Mouse (Mus musculus) A20 (cell line): ENCODE results near the gene Hipk2.
"Not testable (repeated sequence)": the region's sequence is repeated elsewhere in the genome, so short reads cannot be mapped to it uniquely, and the experiment has no call there.

Experiments used
- DNase-seq: peaks from one replicate; pipeline ENCODE4 v3.0.0-alpha.2; 2011; ENCODE audit warnings: low read depth, low spot score

The Hipk2 gene

GRCm38 (mm10) chr6:38703526-38703925 lies 172.4 kb downstream of the Hipk2 start:
- DNase-seq, result no peak

- DNase-seq, result no peak
These were observed 173.1 kb downstream of the Hipk2 start for GRCm38 (mm10) chr6:38702810-38703399.

- DNase-seq, result no peak
These were observed 174.5 kb downstream of the Hipk2 start for GRCm38 (mm10) chr6:38701421-38701820.

GRCm38 (mm10) chr6:38698233-38698889 lies 177.6 kb downstream of the Hipk2 start:
- DNase-seq, result no peak

- no peak for DNase-seq
These were observed 179.4 kb downstream of the Hipk2 start for GRCm38 (mm10) chr6:38696570-38696969.

GRCm38 (mm10) chr6:38695380-38696054 lies 180.4 kb downstream of the Hipk2 start:
- DNase-seq, result peak; percentile 75

- no peak for DNase-seq
These were observed 183.4 kb downstream of the Hipk2 start for GRCm38 (mm10) chr6:38692556-38692955.

GRCm38 (mm10) chr6:38691052-38691451 lies 184.9 kb downstream of the Hipk2 start:
- no peak for DNase-seq

- DNase-seq, result no peak
These were observed 185.3 kb downstream of the Hipk2 start for GRCm38 (mm10) chr6:38690615-38691014.

GRCm38 (mm10) chr6:38688841-38689240 lies 187.1 kb downstream of the Hipk2 start:
- DNase-seq, result no peak

- DNase-seq, result peak; percentile 46
These were observed 188.7 kb downstream of the Hipk2 start for GRCm38 (mm10) chr6:38687216-38687615.

- no peak for DNase-seq
These were observed 193.4 kb downstream of the Hipk2 start for GRCm38 (mm10) chr6:38682532-38682931.

GRCm38 (mm10) chr6:38677629-38678028 lies 198.3 kb downstream of the Hipk2 start:
- peak; percentile 9 for DNase-seq

GRCm38 (mm10) chr6:38676723-38677122 lies 199.2 kb downstream of the Hipk2 start:
- no peak for DNase-seq

GRCm38 (mm10) chr6:38676217-38676616 lies 199.7 kb downstream of the Hipk2 start:
- DNase-seq, result no peak

- DNase-seq, result no peak
These were observed 204.0 kb downstream of the Hipk2 start for GRCm38 (mm10) chr6:38672011-38672410.

- no peak for DNase-seq
These were observed 204.7 kb downstream of the Hipk2 start for GRCm38 (mm10) chr6:38671270-38671669.

GRCm38 (mm10) chr6:38670488-38670887 lies 205.5 kb downstream of the Hipk2 start:
- DNase-seq, result not testable (repeated sequence)

GRCm38 (mm10) chr6:38669580-38669979 lies 206.4 kb downstream of the Hipk2 start:
- peak; percentile 67 for DNase-seq

- no peak for DNase-seq
These were observed 213.0 kb downstream of the Hipk2 start, which contains the start of gene Clec2l for GRCm38 (mm10) chr6:38662714-38663615. Gene Clec2l (plus strand): TSS chr6:38663069.

GRCm38 (mm10) chr6:38661626-38662025 lies 214.3 kb downstream of the Hipk2 start:
- no peak for DNase-seq
